Mouse (Mus musculus) spleen, embryonic (tissue): Measurements from ENCODE around the gene C530008M17Rik.

Experiments
- CTCF ChIA-PET: fragments of 350-600 bp; sonication (Branson Sonifier 250); formaldehyde crosslinking; loops from one replicate; lab custom pipeline; 2022; lab: Charles Lee

The C530008M17Rik gene

GRCm38 (mm10) chr5:76828527-76829240 lies 172.4 kb downstream of the C530008M17Rik start:
- CTCF ChIA-PET = no interaction called here

DNA sequence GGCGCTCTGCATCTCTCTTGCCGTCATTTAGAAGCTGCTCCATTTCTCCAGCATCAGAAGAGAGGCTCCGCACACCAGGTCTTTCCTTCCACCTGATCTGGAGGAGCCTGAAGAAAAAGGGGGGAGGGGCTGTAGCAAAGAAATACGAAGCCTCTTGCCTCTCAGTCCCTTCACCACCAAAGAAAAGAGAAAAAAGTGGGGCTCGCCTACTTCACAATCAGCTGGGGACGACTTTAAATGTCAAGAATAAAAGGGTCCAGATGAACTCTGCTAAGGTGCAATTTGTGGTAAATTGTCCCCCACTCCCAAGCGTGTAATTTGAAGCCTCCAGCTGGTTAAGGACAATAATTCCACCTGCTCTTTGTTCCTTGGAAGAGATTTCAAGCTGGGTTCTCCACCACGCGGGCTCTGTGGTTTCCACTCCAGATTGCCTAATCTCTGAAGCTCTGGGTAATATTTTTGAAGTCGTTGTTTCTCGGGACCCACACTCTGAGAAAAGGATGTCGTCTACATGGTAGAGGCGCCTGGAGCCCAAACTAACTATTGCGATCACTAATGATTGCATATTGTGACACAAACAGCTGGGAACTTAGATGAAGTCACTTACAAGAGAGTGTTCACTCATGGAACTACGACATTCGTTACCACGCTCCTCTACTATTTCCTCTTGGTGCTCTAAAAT lies 176.4 kb downstream of the C530008M17Rik start:
- CTCF ChIA-PET = interaction anchor here (0.7 kb wide), 1 partner anchor 182 kb away, joined by 3 read pairs; no protein-coding TSS in a partner anchor

DNA sequence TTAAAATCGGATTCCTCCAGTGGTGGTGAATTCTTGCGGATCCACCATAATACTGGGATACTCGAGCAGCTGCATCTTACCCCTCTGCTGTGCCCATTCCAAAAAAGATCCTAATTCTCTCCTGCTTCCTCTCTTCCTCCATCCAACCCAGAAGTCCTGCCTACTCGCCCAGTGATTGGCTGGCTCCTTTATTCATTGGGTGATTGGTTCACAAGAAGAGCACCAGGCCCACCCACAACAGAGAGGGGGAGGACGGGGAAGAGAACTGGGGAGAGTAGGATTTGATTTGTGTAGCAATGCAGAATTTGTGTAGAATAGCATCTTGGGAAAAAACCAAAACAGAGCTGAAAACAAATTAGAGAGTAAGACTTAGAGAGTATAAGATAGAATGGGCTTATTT lies 180.7 kb downstream of the C530008M17Rik start:
- CTCF ChIA-PET = no interaction called here

DNA sequence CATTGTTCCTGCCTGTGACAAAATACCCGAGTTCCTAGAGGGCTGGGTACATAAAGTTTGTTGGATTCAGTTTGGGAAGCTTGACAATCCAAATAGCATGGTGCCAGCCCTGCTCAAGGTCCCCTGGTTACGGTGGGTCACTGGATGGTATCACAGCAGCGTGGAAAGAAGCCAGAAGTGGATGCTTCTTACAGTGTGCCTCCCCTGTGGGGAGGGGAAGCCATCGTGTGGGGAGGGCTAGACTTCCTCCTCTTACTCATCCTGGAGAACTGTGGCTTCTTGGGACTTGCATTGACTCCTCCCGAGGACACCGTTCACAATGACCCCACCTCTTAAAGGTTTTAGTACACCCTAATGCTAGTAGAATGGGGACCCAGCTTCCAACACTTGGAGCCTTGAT lies 183.5 kb downstream of the C530008M17Rik start:
- CTCF ChIA-PET = interaction anchor here (0.7 kb wide), 1 partner anchor 242 kb away, joined by 26 read pairs; no protein-coding TSS in a partner anchor

GRCm38 (mm10) chr5:76841859-76842258 lies 185.5 kb downstream of the C530008M17Rik start:
- CTCF ChIA-PET = no interaction called here

- CTCF ChIA-PET = no interaction called here
Measured at GRCm38 (mm10) chr5:76843448-76843847, 187.1 kb downstream of the C530008M17Rik start.

- CTCF ChIA-PET = no interaction called here
Measured at GRCm38 (mm10) chr5:76843851-76844419, 187.6 kb downstream of the C530008M17Rik start.

GRCm38 (mm10) chr5:76844618-76845186 lies 188.4 kb downstream of the C530008M17Rik start:
- CTCF ChIA-PET = no interaction called here

DNA sequence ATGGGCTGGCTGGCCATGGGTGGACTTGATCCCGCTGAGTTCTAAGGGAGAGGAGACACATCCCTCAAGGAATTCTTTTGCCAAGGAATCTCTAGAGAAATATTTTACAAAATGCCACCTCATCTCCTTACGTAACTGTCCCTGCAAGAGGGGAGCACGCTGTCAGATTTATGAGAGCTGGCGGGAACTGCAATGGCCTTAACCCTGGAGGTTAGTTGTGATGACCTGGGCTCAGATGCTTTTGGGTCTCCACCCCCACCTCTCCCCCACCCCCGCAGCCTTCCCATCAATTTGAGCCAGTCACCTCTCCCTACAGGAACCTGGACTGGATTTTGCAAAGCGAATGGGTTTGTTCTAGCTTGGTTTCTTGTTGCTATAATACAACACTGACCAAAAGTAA lies 190.8 kb downstream of the C530008M17Rik start:
- CTCF ChIA-PET = no interaction called here

DNA sequence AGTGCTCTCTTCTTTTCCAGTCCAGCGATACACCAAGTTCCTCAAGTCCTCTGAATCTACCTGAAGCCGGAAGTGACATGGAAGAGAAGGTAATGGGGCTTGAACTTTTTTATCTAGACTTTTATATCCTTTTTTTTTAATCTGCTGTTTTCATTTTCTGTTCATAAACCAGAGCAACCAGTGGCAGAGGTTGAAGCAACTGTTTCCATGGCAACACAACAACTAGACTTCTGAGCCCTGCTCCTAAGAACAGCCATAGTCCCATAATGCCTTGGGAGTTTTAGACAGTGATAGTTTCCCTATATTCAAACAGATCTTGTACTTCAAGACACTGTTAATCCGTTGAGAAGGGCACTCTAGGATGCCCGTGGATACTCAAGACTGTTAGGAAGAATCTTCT lies 195.0 kb downstream of the C530008M17Rik start:
- CTCF ChIA-PET = no interaction called here

- CTCF ChIA-PET = no interaction called here
Measured at GRCm38 (mm10) chr5:76853549-76853948, 197.2 kb downstream of the C530008M17Rik start.

- CTCF ChIA-PET = no interaction called here
Measured at GRCm38 (mm10) chr5:76855829-76856600, 199.7 kb downstream of the C530008M17Rik start.

DNA sequence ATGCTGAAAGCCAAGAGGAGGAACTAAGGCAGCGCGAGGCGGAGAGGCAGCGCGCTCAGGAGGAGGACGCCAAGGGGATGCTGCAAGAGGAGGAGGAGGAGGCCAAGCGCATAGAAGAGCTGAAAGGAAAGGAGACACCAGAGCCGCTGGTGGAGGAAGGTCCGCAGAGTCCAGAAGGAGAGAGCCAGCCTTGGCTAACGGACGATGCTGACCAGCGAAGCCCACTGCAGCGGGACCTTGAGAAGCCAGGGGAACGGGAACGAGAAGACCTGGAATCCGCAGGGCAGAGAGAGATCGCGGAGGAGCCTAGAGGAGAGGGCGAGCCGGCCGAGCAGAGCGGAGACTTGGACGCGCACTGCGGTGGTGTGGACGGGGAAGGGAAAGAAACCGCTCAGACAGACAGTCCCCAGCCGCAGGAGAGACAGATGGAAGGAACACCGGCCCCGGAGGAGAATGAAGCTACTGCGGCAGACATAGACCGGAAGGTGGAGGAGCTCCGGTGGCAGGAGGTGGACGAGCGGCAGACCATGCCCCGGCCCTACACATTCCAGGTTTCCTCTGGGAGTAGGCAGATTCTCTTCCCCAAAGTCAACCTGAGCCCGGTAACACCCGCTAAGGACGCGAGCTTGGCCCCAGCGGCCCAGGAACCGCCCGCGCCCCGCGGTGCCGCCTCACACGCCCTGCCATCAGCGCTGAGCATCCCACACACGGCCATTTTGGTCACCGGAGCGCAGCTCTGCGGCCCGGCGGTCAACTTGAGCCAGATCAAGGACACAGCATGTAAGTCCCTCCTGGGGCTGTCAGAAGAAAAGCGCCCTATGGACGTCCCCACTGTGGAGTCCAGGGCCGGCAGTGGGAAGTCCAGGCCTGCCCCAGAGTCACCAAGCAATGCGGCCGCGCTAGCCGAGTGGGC lies 201.0 kb downstream of the C530008M17Rik start:
- CTCF ChIA-PET = no interaction called here

DNA sequence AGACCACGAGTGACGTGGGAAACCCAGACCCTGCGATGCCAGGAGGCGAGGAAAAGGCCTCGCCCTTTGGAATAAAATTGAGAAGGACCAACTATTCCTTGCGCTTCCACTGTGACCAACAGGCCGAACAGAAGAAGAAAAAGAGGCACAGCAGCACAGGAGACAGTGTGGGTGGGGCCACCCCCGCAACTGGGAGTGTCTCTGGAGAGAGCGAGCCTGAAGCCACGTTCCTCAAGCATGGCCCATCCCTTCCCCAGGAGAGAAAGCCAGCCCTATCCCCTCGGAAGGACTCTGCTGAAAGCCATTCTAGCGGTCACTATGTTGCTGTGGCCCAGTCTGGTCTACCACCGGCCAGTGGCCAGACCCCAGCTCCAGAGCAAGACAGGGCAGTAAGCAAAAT lies 202.1 kb downstream of the C530008M17Rik start:
- CTCF ChIA-PET = no interaction called here

GRCm38 (mm10) chr5:76866819-76867218 lies 210.5 kb downstream of the C530008M17Rik start:
- CTCF ChIA-PET = no interaction called here

- CTCF ChIA-PET = no interaction called here
Measured at GRCm38 (mm10) chr5:76868693-76869286, 212.5 kb downstream of the C530008M17Rik start.

DNA sequence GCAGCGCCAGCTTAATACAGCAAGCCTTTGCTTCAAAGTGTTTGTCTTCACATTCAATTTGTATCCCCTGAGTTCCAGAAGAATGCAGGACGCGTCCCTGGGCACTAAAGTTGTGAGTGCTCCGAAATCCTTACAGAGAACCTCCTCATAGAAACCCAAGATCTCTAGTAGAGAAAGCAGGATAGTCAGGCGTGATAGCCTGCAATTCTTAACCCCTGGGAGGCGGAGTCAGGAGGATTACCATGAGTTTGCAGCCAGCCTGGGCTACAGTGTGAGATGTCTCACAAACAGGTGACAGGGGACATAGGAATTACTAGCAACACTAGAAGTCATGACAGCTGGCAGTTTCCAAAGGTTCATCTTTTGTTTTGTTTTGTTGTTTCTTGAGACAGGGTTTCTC lies 213.2 kb downstream of the C530008M17Rik start:
- CTCF ChIA-PET = no interaction called here

DNA sequence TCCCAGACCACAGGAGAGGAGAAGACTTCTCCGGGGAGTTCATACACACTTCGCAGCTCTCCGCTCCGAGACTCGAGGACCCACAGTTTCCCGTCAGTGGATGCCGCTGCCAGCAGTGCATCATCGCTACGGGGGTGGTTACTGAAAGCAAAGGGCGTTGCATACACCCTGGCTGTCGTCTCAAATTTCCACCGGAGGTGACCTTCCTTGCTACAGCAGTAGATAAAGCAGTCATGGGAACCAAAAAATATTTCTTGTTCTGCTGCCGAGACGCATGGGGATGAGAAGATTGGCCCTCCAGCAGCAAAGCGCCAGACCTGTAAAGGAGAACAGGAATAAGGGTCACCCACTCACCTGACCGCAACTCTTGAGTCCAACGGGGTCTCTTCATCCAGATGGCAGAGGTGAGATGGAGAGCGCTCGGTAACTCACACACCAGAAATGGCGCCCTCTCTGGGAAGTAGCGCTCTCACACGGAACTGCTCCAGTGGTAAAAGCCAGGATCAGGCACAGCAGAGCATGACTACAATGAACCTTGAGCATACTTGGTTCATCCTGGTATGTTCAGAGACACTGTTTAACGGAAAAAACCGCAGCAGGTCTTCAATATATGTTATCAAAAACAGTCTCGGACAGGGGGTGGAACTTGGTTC lies 219.9 kb downstream of the C530008M17Rik start:
- CTCF ChIA-PET = no interaction called here

GRCm38 (mm10) chr5:76884107-76884506 lies 227.8 kb downstream of the C530008M17Rik start:
- CTCF ChIA-PET = interaction anchor here (0.7 kb wide), 1 partner anchor 291 kb away, joined by 5 read pairs; no protein-coding TSS in a partner anchor

GRCm38 (mm10) chr5:76887011-76887410 lies 230.7 kb downstream of the C530008M17Rik start:
- CTCF ChIA-PET = no interaction called here
